ENCODE assay signal across 22 mouse cellular contexts in genomic region chr15:26022636-26023035, GRCm38 (mm10). TPM values are rescaled to one million over a fixed set of nuclear protein-coding genes. Genes with fewer than 3 reads are reported as not detected.
A peak's percentile ranks its signal among the peaks of the same experiment; 100 is the strongest.
DNase-seq lines count a peak whose midpoint lies in the region; ATAC-seq lines count a peak whose summit lies in the region.
"Had no signal": no experiment of that assay in that cellular context is flagged by ENCODE, and none has a peak within 500 bp of the region (broad histone marks: within the 10 kb centered on the region; RNA-seq: fewer than 3 reads in every experiment).

No protein-coding gene starts in this region.

- no peaks in the 10 kb centered on the region for H3K4me1 ChIP-seq in embryonic facial prominence, embryonic 14.5 days (ENCODE audit: control insufficient read depth, insufficient read depth, low read length)
- no peaks in the 10 kb centered on the region for H3K4me1 ChIP-seq in embryonic facial prominence, embryonic 10.5 days
- no peaks in the 10 kb centered on the region for H3K4me1 ChIP-seq in heart, embryonic 10.5 days
- no peaks in the 10 kb centered on the region for H3K4me1 ChIP-seq in heart, embryonic 12.5 days (replicated peaks)

- DNase-seq in embryonic facial prominence, embryonic 14.5 days (ENCODE audit: low spot score): peak; percentile 2
- no peak for DNase-seq in embryonic facial prominence, embryonic 10.5 days (ENCODE audit: low spot score)
- peak; percentile 83 for DNase-seq in heart, adult 11 months
- DNase-seq in heart, adult 9 months (ENCODE audit: low spot score in 2 of 2): no peak
- peak; percentile 50 for DNase-seq in heart, embryonic 10.5 days (ENCODE audit: low spot score)
- DNase-seq in retina, embryonic 14.5 days (ENCODE audit: low spot score): peak; percentile 58
- DNase-seq in retina, postnatal 1 day: no peak
- DNase-seq: adrenal gland, adult 2 months; adrenal gland, adult 8-10 months; adrenal gland, postnatal 10 days; adrenal gland, postnatal 14 days; adrenal gland, postnatal 25 days; adrenal gland, postnatal 36 days; B cell, adult 2 months; cerebellum, adult 11 months; cerebellum, adult 11-12 months had no signal

- ATAC-seq in embryonic facial prominence, embryonic 14.5 days (ENCODE audit: low read depth): no peak
- ATAC-seq in heart, embryonic 12.5 days (ENCODE audit: insufficient number of reproducible peaks, low FRiP score): no peak
- ATAC-seq: activated CD4-positive, CD25-positive, alpha-beta regulatory T cell, adult 4 months; CD4-positive, CD25-positive, alpha-beta regulatory T cell, adult 4 months; Patski had no signal

- H3K4me2 ChIP-seq in embryonic facial prominence, embryonic 14.5 days (ENCODE audit: low read depth, low read length): no peak overlapping the region
- H3K4me2 ChIP-seq in heart, embryonic 12.5 days: no peak overlapping the region

- H3K27me3 ChIP-seq in embryonic facial prominence, embryonic 14.5 days (replicated peaks; ENCODE audit: control insufficient read depth, insufficient read depth, low read length): no peaks in the 10 kb centered on the region
- H3K27me3 ChIP-seq in embryonic facial prominence, embryonic 10.5 days (replicated peaks; ENCODE audit: low read depth, poor library complexity, severe bottlenecking): no peaks in the 10 kb centered on the region
- no peaks in the 10 kb centered on the region for H3K27me3 ChIP-seq in heart, embryonic 10.5 days (ENCODE audit: insufficient read depth, poor library complexity, severe bottlenecking)
- H3K27me3 ChIP-seq in heart, embryonic 12.5 days (replicated peaks): no peaks in the 10 kb centered on the region
- H3K27me3 ChIP-seq: CH12.LX had no signal

- H3K9ac ChIP-seq in embryonic facial prominence, embryonic 14.5 days (ENCODE audit: low read depth, low read length): no peak overlapping the region
- no peak overlapping the region for H3K9ac ChIP-seq in heart, embryonic 12.5 days

- WGBS in embryonic facial prominence, embryonic 14.5 days: 74% methylated on average over 5 of the region's 5 CpGs
- 81% methylated on average over 5 of the region's 5 CpGs for WGBS in embryonic facial prominence, embryonic 10.5 days
- 75% methylated on average over 5 of the region's 5 CpGs for WGBS in heart, embryonic 10.5 days
- 77% methylated on average over 5 of the region's 5 CpGs for WGBS in heart, embryonic 12.5 days

- no peaks in the 10 kb centered on the region for H3K9me3 ChIP-seq in embryonic facial prominence, embryonic 14.5 days (ENCODE audit: control insufficient read depth, low read length)
- no peaks in the 10 kb centered on the region for H3K9me3 ChIP-seq in embryonic facial prominence, embryonic 10.5 days
- H3K9me3 ChIP-seq in heart, embryonic 10.5 days: no peaks in the 10 kb centered on the region
- no peaks in the 10 kb centered on the region for H3K9me3 ChIP-seq in heart, embryonic 12.5 days (replicated peaks)
- H3K9me3 ChIP-seq: G1E had no signal

- H3K36me3 ChIP-seq in embryonic facial prominence, embryonic 14.5 days (ENCODE audit: control insufficient read depth, insufficient read depth, low read length): no peaks in the 10 kb centered on the region
- no peaks in the 10 kb centered on the region for H3K36me3 ChIP-seq in embryonic facial prominence, embryonic 10.5 days (replicated peaks)
- H3K36me3 ChIP-seq in heart, embryonic 10.5 days: no peaks in the 10 kb centered on the region
- no peaks in the 10 kb centered on the region for H3K36me3 ChIP-seq in heart, embryonic 12.5 days
- H3K36me3 ChIP-seq: G1E had no signal

- H3K4me3 ChIP-seq in embryonic facial prominence, embryonic 14.5 days (ENCODE audit: low read depth, low read length): no peak overlapping the region
- H3K4me3 ChIP-seq in embryonic facial prominence, embryonic 10.5 days: no peak overlapping the region
- no peak overlapping the region for H3K4me3 ChIP-seq in heart, embryonic 10.5 days
- H3K4me3 ChIP-seq in heart, embryonic 12.5 days: no peak overlapping the region

- H3K27ac ChIP-seq in embryonic facial prominence, embryonic 14.5 days (replicated peaks; ENCODE audit: low read depth, low read length): no peak overlapping the region
- no peak overlapping the region for H3K27ac ChIP-seq in embryonic facial prominence, embryonic 10.5 days (replicated peaks)
- H3K27ac ChIP-seq in heart, embryonic 10.5 days: no peak overlapping the region
- H3K27ac ChIP-seq in heart, embryonic 12.5 days (ENCODE audit: poor library complexity, severe bottlenecking): no peak overlapping the region

RNA-seq across cellular contexts. Expression of gene Zfp622, which starts 38.5 kb away (rescaled TPM):
- 29.9 and 30.5 TPM in 2 replicates for polyA plus RNA-seq in embryonic facial prominence, embryonic 14.5 days (2014; fragmentation: Nextera tagmentation; extraction: Ambion mirVana)
- polyA plus RNA-seq in embryonic facial prominence, embryonic 10.5 days (2016; fragmentation: Nextera tagmentation; extraction: Ambion mirVana): 21.4 and 26.4 TPM in 2 replicates
- polyA plus RNA-seq in heart, embryonic 10.5 days (2016; fragmentation: Nextera tagmentation; extraction: Ambion mirVana): 19.3 and 31.0 TPM in 2 replicates
- polyA plus RNA-seq in heart, embryonic 12.5 days (2016; fragmentation: Nextera tagmentation; extraction: Ambion mirVana): 24.2 and 25.4 TPM in 2 replicates

Comparison
In these comparisons a context has a peak if more than half of its experiments do, and no peak if none do; other contexts are left out.
1. DNase-seq: peak in embryonic facial prominence, embryonic 14.5 days (single experiment), heart, adult 11 months (single experiment), heart, embryonic 10.5 days (single experiment) and retina, embryonic 14.5 days (single experiment); none in embryonic facial prominence, embryonic 10.5 days (single experiment), heart, adult 9 months (0 of 2) and retina, postnatal 1 day (single experiment).